Mouse (Mus musculus): ENCODE data around the gene Trim33. TPM values are rescaled to one million over a fixed set of nuclear protein-coding genes. Genes with fewer than 3 reads are reported as not detected.

The Trim33 gene
- polyA plus RNA-seq, 1 experiment from 2014 or later: 8.8 TPM

- Histone ChIP-seq H3K27ac (ENCODE audit: low read length) (no peak overlapping the region), H3K9me3 (ENCODE audit: low read length) (no peaks in the 10 kb centered on the region), H3K4me3 (ENCODE audit: low read depth, low read length) (no peak overlapping the region), H3K4me2 (replicated peaks; ENCODE audit: low read depth, low read length) (no peak overlapping the region), H3K9ac (replicated peaks; ENCODE audit: low read depth) (no peak overlapping the region), H3K27me3 (replicated peaks; ENCODE audit: insufficient read depth, low read length) (no peaks in the 10 kb centered on the region), H3K4me1 (ENCODE audit: insufficient read depth, low read depth, low read length) (no peaks in the 10 kb centered on the region), H3K36me3 (ENCODE audit: insufficient read depth, low read length) (0 out of 2 replicates have a peak, but pooled peaks cover 5% of the 10 kb centered on the region)
- ATAC-seq (no peak), DNase-seq (ENCODE audit: low spot score) (no peak)
- 86% methylated on average over 5 of the region's 5 CpGs for WGBS
- TF ChIP-seq CTCF (IDR thresholded peaks at IDR 0.05) (no peak), EP300 (IDR thresholded peaks at IDR 0.05) (no peak)
Observed at GRCm38 (mm10) chr3:103353518-103353917, 74.4 kb downstream of the Trim33 start.

GRCm38 (mm10) chr3:103354041-103354440, 74.9 kb downstream of the Trim33 start:
- no peak for ATAC-seq
- DNase-seq (ENCODE audit: low spot score): no peak
- no peak for TF ChIP-seq EP300 (IDR thresholded peaks at IDR 0.05)
- no peak for TF ChIP-seq CTCF (IDR thresholded peaks at IDR 0.05)
- H3K9me3 ChIP-seq (ENCODE audit: low read length): no peaks in the 10 kb centered on the region
- no peak overlapping the region for H3K27ac ChIP-seq (ENCODE audit: low read length)
- no peaks in the 10 kb centered on the region for H3K27me3 ChIP-seq (replicated peaks; ENCODE audit: insufficient read depth, low read length)
- H3K36me3 ChIP-seq (ENCODE audit: insufficient read depth, low read length): 0 out of 2 replicates have a peak, but pooled peaks cover 5% of the 10 kb centered on the region
- H3K4me1 ChIP-seq (ENCODE audit: insufficient read depth, low read depth, low read length): no peaks in the 10 kb centered on the region
- WGBS: 87% methylated on average over 2 of the region's 2 CpGs
- no peak overlapping the region for H3K4me3 ChIP-seq (ENCODE audit: low read depth, low read length)
- no peak overlapping the region for H3K4me2 ChIP-seq (replicated peaks; ENCODE audit: low read depth, low read length)
- H3K9ac ChIP-seq (replicated peaks; ENCODE audit: low read depth): no peak overlapping the region

- H3K4me1 ChIP-seq (ENCODE audit: insufficient read depth, low read depth, low read length): no peaks in the 10 kb centered on the region
- H3K9me3 ChIP-seq (ENCODE audit: low read length): no peaks in the 10 kb centered on the region
- 62% methylated on average over 7 of the region's 7 CpGs for WGBS
- no peak for ATAC-seq
- no peak for DNase-seq (ENCODE audit: low spot score)
- H3K27me3 ChIP-seq (replicated peaks; ENCODE audit: insufficient read depth, low read length): no peaks in the 10 kb centered on the region
- no peak overlapping the region for H3K9ac ChIP-seq (replicated peaks; ENCODE audit: low read depth)
- no peak overlapping the region for H3K4me2 ChIP-seq (replicated peaks; ENCODE audit: low read depth, low read length)
- TF ChIP-seq EP300 (IDR thresholded peaks at IDR 0.05) (no peak), CTCF (IDR thresholded peaks at IDR 0.05) (no peak)
- H3K36me3 ChIP-seq (ENCODE audit: insufficient read depth, low read length): no peaks in the 10 kb centered on the region
- no peak overlapping the region for H3K27ac ChIP-seq (ENCODE audit: low read length)
- H3K4me3 ChIP-seq (ENCODE audit: low read depth, low read length): no peak overlapping the region
Observed at GRCm38 (mm10) chr3:103361150-103361549, 82.1 kb downstream of the Trim33 start.

- no peak overlapping the region for H3K4me2 ChIP-seq (replicated peaks; ENCODE audit: low read depth, low read length)
- WGBS: 69% methylated on average over 11 of the region's 11 CpGs
- no peak overlapping the region for H3K27ac ChIP-seq (ENCODE audit: low read length)
- no peaks in the 10 kb centered on the region for H3K36me3 ChIP-seq (ENCODE audit: insufficient read depth, low read length)
- no peaks in the 10 kb centered on the region for H3K4me1 ChIP-seq (ENCODE audit: insufficient read depth, low read depth, low read length)
- ATAC-seq (no peak), DNase-seq (ENCODE audit: low spot score) (no peak)
- no peak for TF ChIP-seq EP300 (IDR thresholded peaks at IDR 0.05)
- TF ChIP-seq CTCF (IDR thresholded peaks at IDR 0.05): no peak
- no peaks in the 10 kb centered on the region for H3K27me3 ChIP-seq (replicated peaks; ENCODE audit: insufficient read depth, low read length)
- H3K9me3 ChIP-seq (ENCODE audit: low read length): no peaks in the 10 kb centered on the region
- H3K9ac ChIP-seq (replicated peaks; ENCODE audit: low read depth): no peak overlapping the region
- no peak overlapping the region for H3K4me3 ChIP-seq (ENCODE audit: low read depth, low read length)
Observed at GRCm38 (mm10) chr3:103364182-103364945, 85.3 kb downstream of the Trim33 start.

GRCm38 (mm10) chr3:103367176-103367970, 88.3 kb downstream of the Trim33 start:
- ATAC-seq (no peak), DNase-seq (ENCODE audit: low spot score) (no peak)
- no peaks in the 10 kb centered on the region for H3K9me3 ChIP-seq (ENCODE audit: low read length)
- H3K36me3 ChIP-seq (ENCODE audit: insufficient read depth, low read length): no peaks in the 10 kb centered on the region
- no peaks in the 10 kb centered on the region for H3K27me3 ChIP-seq (replicated peaks; ENCODE audit: insufficient read depth, low read length)
- TF ChIP-seq EP300 (IDR thresholded peaks at IDR 0.05) (no peak), CTCF (IDR thresholded peaks at IDR 0.05) (no peak)
- H3K4me2 ChIP-seq (replicated peaks; ENCODE audit: low read depth, low read length): no peak overlapping the region
- H3K27ac ChIP-seq (ENCODE audit: low read length): no peak overlapping the region
- no peak overlapping the region for H3K4me3 ChIP-seq (ENCODE audit: low read depth, low read length)
- no peak overlapping the region for H3K9ac ChIP-seq (replicated peaks; ENCODE audit: low read depth)
- H3K4me1 ChIP-seq (ENCODE audit: insufficient read depth, low read depth, low read length): no peaks in the 10 kb centered on the region
- WGBS: 78% methylated on average over 11 of the region's 11 CpGs

- ATAC-seq: no peak
- Histone ChIP-seq H3K4me3 (ENCODE audit: low read depth, low read length) (no peak overlapping the region), H3K4me2 (replicated peaks; ENCODE audit: low read depth, low read length) (no peak overlapping the region), H3K9me3 (ENCODE audit: low read length) (no peaks in the 10 kb centered on the region), H3K27ac (ENCODE audit: low read length) (no peak overlapping the region), H3K9ac (replicated peaks; ENCODE audit: low read depth) (no peak overlapping the region), H3K4me1 (ENCODE audit: insufficient read depth, low read depth, low read length) (no peaks in the 10 kb centered on the region), H3K36me3 (ENCODE audit: insufficient read depth, low read length) (no peaks in the 10 kb centered on the region), H3K27me3 (replicated peaks; ENCODE audit: insufficient read depth, low read length) (no peaks in the 10 kb centered on the region)
- no peak for DNase-seq (ENCODE audit: low spot score)
- TF ChIP-seq CTCF (IDR thresholded peaks at IDR 0.05): no peak
- 85% methylated on average over 3 of the region's 3 CpGs for WGBS
Observed at GRCm38 (mm10) chr3:103368731-103369130, 89.6 kb downstream of the Trim33 start.

Measured in lung, postnatal 0 days (tissue).